Mouse (Mus musculus) liver, embryonic 14.5 days (tissue): Measurements from ENCODE around the gene Arhgap44.

Source experiments
- CTCF ChIP-seq: IDR thresholded peaks from 2 replicates; pipeline ENCODE4 v1.5.1; 2016; ENCODE audit warnings: antibody characterized with exemption, low read depth, control low read depth
- EP300 ChIP-seq: IDR thresholded peaks from 2 replicates; pipeline ENCODE4 v1.6.1; 2016; ENCODE audit warnings: antibody characterized with exemption, low read depth

DNA sequence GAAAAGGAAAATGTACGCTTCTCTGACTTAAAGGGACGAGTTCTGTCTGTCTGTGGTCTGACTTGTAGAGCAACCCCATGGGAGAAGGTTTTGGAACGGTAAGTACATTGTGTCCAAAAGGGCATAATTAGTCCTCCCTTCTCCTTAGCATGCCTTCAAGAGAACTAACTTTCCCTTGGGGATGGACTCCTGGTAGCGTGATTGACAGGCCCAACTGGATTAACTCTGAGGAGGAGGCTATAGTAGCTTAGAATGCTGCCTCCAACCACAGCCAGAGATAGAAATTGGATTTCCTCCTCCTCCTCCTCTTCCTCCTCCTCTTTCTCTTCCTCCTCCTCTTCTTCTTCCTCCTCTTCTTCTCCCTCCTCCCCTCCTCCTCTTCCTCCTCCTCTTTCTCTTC lies 42.5 kb downstream of the Arhgap44 start:
- TF ChIP-seq EP300 (no peak), CTCF (no peak)
